Comparison of ENCODE assay signal across 7 mouse cellular contexts in the genomic region with DNA sequence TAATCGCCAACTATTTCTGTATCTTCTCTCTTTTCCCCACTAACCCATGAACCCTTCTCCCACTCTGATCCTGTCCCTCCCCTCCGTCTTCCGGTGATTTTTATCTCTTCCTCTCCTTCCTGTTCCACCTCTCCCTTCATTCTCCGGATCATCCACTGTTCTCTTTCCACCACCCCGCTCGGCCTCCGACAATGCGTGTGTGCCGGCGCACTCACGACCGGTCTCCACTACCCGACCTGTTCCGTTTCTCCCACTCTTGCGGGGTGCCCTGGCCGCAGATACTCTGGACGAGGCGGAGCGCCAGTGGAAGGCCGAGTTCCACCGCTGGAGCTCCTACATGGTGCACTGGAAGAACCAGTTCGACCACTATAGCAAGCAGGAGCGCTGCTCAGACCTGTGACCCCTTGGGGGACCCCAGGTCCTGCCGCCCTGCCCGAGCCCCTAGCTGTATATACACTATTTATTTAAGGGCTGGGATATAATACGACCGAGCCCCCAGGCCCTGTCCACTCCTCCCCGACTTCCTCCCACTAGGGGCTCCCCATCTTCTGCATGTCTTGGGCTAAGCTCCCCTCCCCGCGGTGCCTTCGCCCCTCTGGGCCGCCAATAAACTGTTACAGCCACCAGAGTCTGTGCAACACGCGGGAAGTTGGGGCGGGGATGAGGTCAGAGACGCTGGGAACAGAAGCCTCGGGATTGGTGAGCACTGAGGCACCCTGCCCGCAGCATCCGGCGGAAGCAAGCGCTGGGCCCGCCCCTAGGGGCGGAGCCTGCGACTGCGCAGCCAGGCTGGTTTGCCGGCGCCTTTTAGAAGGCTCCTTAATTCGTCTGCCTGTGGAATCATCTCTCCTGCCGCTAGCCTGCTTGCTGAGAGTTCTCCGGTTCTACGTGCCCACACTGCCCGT. TPM values are rescaled to one million over a fixed set of nuclear protein-coding genes. Genes with fewer than 3 reads are reported as not detected.
DNase-seq lines count a peak whose midpoint lies in the region; ATAC-seq lines count a peak whose summit lies in the region.

Ufsp1 (plus strand) TSS at position 791 of the 905 bp plus-strand sequence.

- peaks cover 20% of the 10 kb centered on the region for H3K4me1 ChIP-seq in embryonic facial prominence, embryonic 12.5 days
- peaks cover 12% of the 10 kb centered on the region for H3K4me1 ChIP-seq in limb, embryonic 11.5 days (ENCODE audit: control insufficient read depth, insufficient read depth, low read length)
- H3K4me1 ChIP-seq in midbrain, embryonic 14.5 days (ENCODE audit: control insufficient read depth, insufficient read depth, low read length) = peaks cover 18% of the 10 kb centered on the region

- H3K36me3 ChIP-seq in embryonic facial prominence, embryonic 12.5 days = peaks cover 41% of the 10 kb centered on the region
- H3K36me3 ChIP-seq in limb, embryonic 11.5 days (ENCODE audit: control insufficient read depth, insufficient read depth, low read length) = peaks cover 34% of the 10 kb centered on the region
- H3K36me3 ChIP-seq in midbrain, embryonic 14.5 days (ENCODE audit: control insufficient read depth, insufficient read depth, low read length) = peaks cover 42% of the 10 kb centered on the region

- under 1% methylated on average over 52 of the region's 52 CpGs for WGBS in embryonic facial prominence, embryonic 12.5 days
- under 1% methylated on average over 52 of the region's 52 CpGs for WGBS in limb, embryonic 11.5 days
- under 1% methylated on average over 52 of the region's 52 CpGs for WGBS in midbrain, embryonic 14.5 days

- H3K4me3 ChIP-seq in embryonic facial prominence, embryonic 12.5 days = peak within 1 kb of the TSS; percentile 44
- peak within 1 kb of the TSS; percentile 46 for H3K4me3 ChIP-seq in limb, embryonic 11.5 days (ENCODE audit: low read depth, low read length)
- H3K4me3 ChIP-seq in midbrain, embryonic 14.5 days (replicated peaks; ENCODE audit: low read depth, low read length) = peak within 1 kb of the TSS; percentile 53

- peaks cover 37% of the 10 kb centered on the region for H3K27me3 ChIP-seq in embryonic facial prominence, embryonic 12.5 days
- peaks cover 29% of the 10 kb centered on the region for H3K27me3 ChIP-seq in limb, embryonic 11.5 days (ENCODE audit: control insufficient read depth, insufficient read depth, low read length)
- peaks cover 21% of the 10 kb centered on the region; the same call in 1 of the 2 replicates for H3K27me3 ChIP-seq in midbrain, embryonic 14.5 days (ENCODE audit: control insufficient read depth, insufficient read depth, low read length)

- H3K9ac ChIP-seq in embryonic facial prominence, embryonic 12.5 days = peak within 1 kb of the TSS; percentile 78
- peak within 1 kb of the TSS; percentile 75 for H3K9ac ChIP-seq in limb, embryonic 11.5 days (ENCODE audit: low read length)
- peak within 1 kb of the TSS; percentile 77 for H3K9ac ChIP-seq in midbrain, embryonic 14.5 days (replicated peaks; ENCODE audit: low read length)

- H3K9me3 ChIP-seq in embryonic facial prominence, embryonic 12.5 days = no peaks in the 10 kb centered on the region
- H3K9me3 ChIP-seq in limb, embryonic 11.5 days (ENCODE audit: control insufficient read depth, low read length) = no peaks in the 10 kb centered on the region
- H3K9me3 ChIP-seq in midbrain, embryonic 14.5 days (ENCODE audit: control insufficient read depth, low read length) = no peaks in the 10 kb centered on the region

- H3K4me2 ChIP-seq in embryonic facial prominence, embryonic 12.5 days (replicated peaks) = peak within 1 kb of the TSS; percentile 99
- H3K4me2 ChIP-seq in limb, embryonic 11.5 days (ENCODE audit: low read depth, severe bottlenecking) = peak within 1 kb of the TSS; percentile 95
- H3K4me2 ChIP-seq in midbrain, embryonic 14.5 days (ENCODE audit: low read length) = peak within 1 kb of the TSS; percentile 100

- DNase-seq in adrenal gland, postnatal 25 days = peak; percentile 95
- DNase-seq in heart, adult 11 months = peak; percentile 100
- DNase-seq in kidney, adult 18-20 months = peak; percentile 95
- DNase-seq in limb, embryonic 11.5 days (ENCODE audit: low spot score) = peak; percentile 94
- peak; percentile 98 for DNase-seq in midbrain, embryonic 14.5 days
- peak; percentile 89 to 91 for DNase-seq in spleen, adult 18-20 months

- H3K27ac ChIP-seq in embryonic facial prominence, embryonic 12.5 days = peak within 1 kb of the TSS; percentile 89
- peak within 1 kb of the TSS; percentile 70 for H3K27ac ChIP-seq in limb, embryonic 11.5 days (replicated peaks; ENCODE audit: low read depth, low read length)
- peak within 1 kb of the TSS; percentile 85 for H3K27ac ChIP-seq in midbrain, embryonic 14.5 days (replicated peaks; ENCODE audit: low read depth, low read length)

- peak; percentile 92 for ATAC-seq in embryonic facial prominence, embryonic 12.5 days (ENCODE audit: insufficient number of reproducible peaks, insufficient read depth, low FRiP score, low TSS enrichment)
- peak; percentile 93 for ATAC-seq in limb, embryonic 11.5 days (ENCODE audit: insufficient number of reproducible peaks, low FRiP score, low TSS enrichment, low read depth)
- ATAC-seq in midbrain, embryonic 14.5 days (ENCODE audit: low FRiP score, low TSS enrichment) = peak; percentile 92

RNA-seq across cellular contexts. Expression of gene Ufsp1, which starts in this region (rescaled TPM):
- 9.6 and 12.1 TPM in 2 replicates for total RNA-seq in adrenal gland, postnatal 25 days (2021)
- polyA plus RNA-seq in embryonic facial prominence, embryonic 12.5 days (2016; fragmentation: Nextera tagmentation; extraction: Ambion mirVana) = 6.7 and 8.2 TPM in 2 replicates
- polyA plus RNA-seq in limb, embryonic 11.5 days (2014; fragmentation: Nextera tagmentation; extraction: Ambion mirVana) = 7.4 and 7.6 TPM in 2 replicates
- polyA plus RNA-seq in midbrain, embryonic 14.5 days (2014; fragmentation: Nextera tagmentation; extraction: Ambion mirVana) = 13.7 and 18.3 TPM in 2 replicates

Comparison
In these comparisons a context has a peak if more than half of its experiments do, and no peak if none do; other contexts are left out.
1. Peak in every context shown above with its lines: DNase-seq, ATAC-seq, H3K4me3 ChIP-seq and H3K27ac ChIP-seq.